Mouse (Mus musculus): ENCODE data around the gene Nr6a1. TPM values are rescaled to one million over a fixed set of nuclear protein-coding genes. Genes with fewer than 3 reads are reported as not detected.

Nr6a1 gene
- polyA plus RNA-seq, 1 experiment: 4.2 TPM

DNA sequence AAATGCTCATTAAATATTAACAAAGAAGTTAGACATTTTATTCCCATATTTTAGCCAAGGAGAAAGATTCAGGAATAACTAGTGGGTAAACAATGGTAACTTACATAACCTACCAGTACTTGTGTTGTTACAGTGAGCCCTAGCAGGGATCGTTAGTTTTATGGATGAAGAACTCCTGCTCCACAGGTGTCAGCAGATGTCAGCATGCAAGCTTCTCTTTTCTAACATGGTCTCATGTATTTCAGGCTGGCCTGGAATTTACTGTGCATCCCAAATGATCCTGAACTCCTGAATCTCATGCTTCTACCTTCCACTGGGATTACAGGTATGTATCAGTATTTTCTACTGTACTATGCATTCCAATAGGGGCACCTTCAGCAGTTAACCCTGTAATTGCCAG is 54.8 kb downstream of the Nr6a1 start:
- Histone ChIP-seq H3K27ac (ENCODE audit: control insufficient read depth, insufficient read depth, low read length) (no peak overlapping the region), H3K4me3 (ENCODE audit: control insufficient read depth, insufficient read depth, low read length) (no peak overlapping the region), H3K4me1 (replicated peaks; ENCODE audit: control insufficient read depth, insufficient read depth, low read length) (no peaks in the 10 kb centered on the region), H3K36me3 (ENCODE audit: control insufficient read depth, insufficient read depth, low read length) (no peaks in the 10 kb centered on the region), H3K27me3 (ENCODE audit: control insufficient read depth, insufficient read depth, low read length) (no peaks in the 10 kb centered on the region)
- TF ChIP-seq CTCF (IDR thresholded peaks at IDR 0.05; ENCODE audit: borderline replicate concordance, control insufficient read depth, extremely low read depth, insufficient read depth, low read length, poor library complexity): no peak
- TF ChIP-seq POLR2A (IDR thresholded peaks at IDR 0.05; ENCODE audit: control insufficient read depth, extremely low read depth, insufficient read depth, low read length, poor library complexity): no peak
- WGBS: 92% methylated on average over 1 of the region's 1 CpGs
- DNase-seq: no peak

DNA sequence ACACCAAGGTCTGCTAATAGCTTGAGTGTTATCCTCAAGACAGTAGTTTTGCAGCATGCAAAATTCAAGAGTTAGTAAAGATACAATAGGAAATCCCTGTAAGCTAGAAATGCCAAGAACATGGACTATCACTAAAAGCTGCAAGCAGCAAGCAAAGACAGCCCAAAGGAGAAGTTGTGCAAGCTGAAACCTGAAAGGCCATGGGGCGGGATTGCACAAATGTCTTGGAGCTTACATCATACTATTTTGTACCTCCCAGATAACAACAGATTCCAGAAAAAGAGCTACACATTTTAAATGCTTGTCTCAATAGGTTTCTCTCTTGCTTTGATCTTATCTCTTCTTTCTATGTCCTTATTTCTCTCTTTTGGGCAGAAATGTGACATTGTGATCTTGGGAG is 60.8 kb downstream of the Nr6a1 start:
- Histone ChIP-seq H3K27me3 (ENCODE audit: control insufficient read depth, insufficient read depth, low read length) (no peaks in the 10 kb centered on the region), H3K4me1 (replicated peaks; ENCODE audit: control insufficient read depth, insufficient read depth, low read length) (no peaks in the 10 kb centered on the region), H3K27ac (ENCODE audit: control insufficient read depth, insufficient read depth, low read length) (no peak overlapping the region), H3K36me3 (ENCODE audit: control insufficient read depth, insufficient read depth, low read length) (no peaks in the 10 kb centered on the region), H3K4me3 (ENCODE audit: control insufficient read depth, insufficient read depth, low read length) (no peak overlapping the region)
- TF ChIP-seq CTCF (IDR thresholded peaks at IDR 0.05; ENCODE audit: borderline replicate concordance, control insufficient read depth, extremely low read depth, insufficient read depth, low read length, poor library complexity) (no peak), POLR2A (IDR thresholded peaks at IDR 0.05; ENCODE audit: control insufficient read depth, extremely low read depth, insufficient read depth, low read length, poor library complexity) (no peak)
- WGBS: 87% methylated on average over 1 of the region's 1 CpGs
- no peak for DNase-seq

DNA sequence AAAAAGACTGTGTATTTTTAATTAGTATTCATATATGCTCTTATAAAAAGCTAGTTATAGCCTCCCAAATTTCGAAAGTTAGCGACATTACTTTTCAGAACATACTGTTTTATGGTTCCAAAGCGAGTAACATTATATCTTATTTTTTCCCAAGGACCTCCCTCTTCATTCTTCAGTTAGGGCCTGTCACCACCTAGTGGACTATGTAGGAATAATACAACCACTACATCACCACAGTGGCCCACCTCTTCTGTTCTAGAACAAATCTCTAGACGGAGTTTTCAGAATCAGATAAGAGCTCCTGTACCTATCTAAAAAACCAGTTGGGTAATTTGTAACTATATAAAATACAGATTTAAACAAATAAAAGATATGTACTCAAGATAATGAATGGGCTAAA is 63.5 kb downstream of the Nr6a1 start:
- H3K36me3 ChIP-seq (ENCODE audit: control insufficient read depth, insufficient read depth, low read length): no peaks in the 10 kb centered on the region
- WGBS: 71% methylated on average over 4 of the region's 4 CpGs
- H3K4me1 ChIP-seq (replicated peaks; ENCODE audit: control insufficient read depth, insufficient read depth, low read length): no peaks in the 10 kb centered on the region
- peak; percentile 22 for DNase-seq
- H3K27me3 ChIP-seq (ENCODE audit: control insufficient read depth, insufficient read depth, low read length): no peaks in the 10 kb centered on the region
- TF ChIP-seq POLR2A (IDR thresholded peaks at IDR 0.05; ENCODE audit: control insufficient read depth, extremely low read depth, insufficient read depth, low read length, poor library complexity) (no peak), CTCF (IDR thresholded peaks at IDR 0.05; ENCODE audit: borderline replicate concordance, control insufficient read depth, extremely low read depth, insufficient read depth, low read length, poor library complexity) (no peak)
- no peak overlapping the region for H3K27ac ChIP-seq (ENCODE audit: control insufficient read depth, insufficient read depth, low read length)
- H3K4me3 ChIP-seq (ENCODE audit: control insufficient read depth, insufficient read depth, low read length): no peak overlapping the region

DNA sequence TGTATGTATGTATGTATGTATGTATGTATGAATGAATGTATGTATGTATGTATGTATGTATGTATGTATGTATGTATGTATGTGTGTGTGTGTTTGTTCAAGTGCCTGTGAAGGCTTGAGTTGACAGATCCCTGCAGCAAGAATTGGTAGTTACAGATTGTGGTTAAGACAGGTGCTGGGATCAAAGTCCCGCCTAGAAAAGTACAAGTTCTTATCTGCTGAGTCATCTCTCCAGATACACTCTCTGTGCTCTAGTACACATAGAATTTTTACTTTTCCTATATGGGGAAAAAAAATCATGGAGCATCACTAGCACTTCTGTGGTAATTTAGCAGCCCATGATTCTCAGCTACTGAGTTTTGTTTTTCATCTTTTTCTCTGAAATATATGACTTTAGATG is 75.7 kb downstream of the Nr6a1 start:
- Histone ChIP-seq H3K4me3 (ENCODE audit: control insufficient read depth, insufficient read depth, low read length) (no peak overlapping the region), H3K36me3 (ENCODE audit: control insufficient read depth, insufficient read depth, low read length) (no peaks in the 10 kb centered on the region), H3K4me1 (replicated peaks; ENCODE audit: control insufficient read depth, insufficient read depth, low read length) (no peaks in the 10 kb centered on the region), H3K27me3 (ENCODE audit: control insufficient read depth, insufficient read depth, low read length) (no peaks in the 10 kb centered on the region), H3K27ac (ENCODE audit: control insufficient read depth, insufficient read depth, low read length) (no peak overlapping the region)
- DNase-seq: peak; percentile 3
- WGBS: 15% methylated on average over 1 of the region's 1 CpGs
- no peak for TF ChIP-seq CTCF (IDR thresholded peaks at IDR 0.05; ENCODE audit: borderline replicate concordance, control insufficient read depth, extremely low read depth, insufficient read depth, low read length, poor library complexity)
- TF ChIP-seq POLR2A (IDR thresholded peaks at IDR 0.05; ENCODE audit: control insufficient read depth, extremely low read depth, insufficient read depth, low read length, poor library complexity): no peak

DNA sequence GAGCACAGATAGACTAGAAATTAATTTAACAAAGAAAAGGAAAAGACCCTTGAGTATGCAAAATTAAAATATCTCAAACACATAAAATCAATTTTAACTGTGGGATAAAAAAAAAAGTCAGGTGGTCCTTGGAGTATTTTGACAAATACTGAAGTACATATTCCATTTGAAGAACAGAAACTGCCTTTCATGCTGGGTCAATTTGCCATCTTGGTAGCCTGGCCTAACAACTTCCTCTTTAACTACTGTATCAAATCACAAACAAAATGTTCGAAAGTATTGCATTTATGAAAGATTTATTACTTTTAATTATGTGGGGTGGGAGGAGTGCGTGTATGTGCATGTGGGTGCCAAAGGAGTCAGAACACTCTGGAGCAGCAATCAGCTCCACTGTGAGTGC is 81.2 kb downstream of the Nr6a1 start:
- H3K27me3 ChIP-seq (ENCODE audit: control insufficient read depth, insufficient read depth, low read length): no peaks in the 10 kb centered on the region
- no peak overlapping the region for H3K27ac ChIP-seq (ENCODE audit: control insufficient read depth, insufficient read depth, low read length)
- H3K4me3 ChIP-seq (ENCODE audit: control insufficient read depth, insufficient read depth, low read length): no peak overlapping the region
- H3K36me3 ChIP-seq (ENCODE audit: control insufficient read depth, insufficient read depth, low read length): no peaks in the 10 kb centered on the region
- DNase-seq: no peak
- 94% methylated on average over 2 of the region's 2 CpGs for WGBS
- H3K4me1 ChIP-seq (replicated peaks; ENCODE audit: control insufficient read depth, insufficient read depth, low read length): no peaks in the 10 kb centered on the region
- TF ChIP-seq CTCF (IDR thresholded peaks at IDR 0.05; ENCODE audit: borderline replicate concordance, control insufficient read depth, extremely low read depth, insufficient read depth, low read length, poor library complexity): no peak
- TF ChIP-seq POLR2A (IDR thresholded peaks at IDR 0.05; ENCODE audit: control insufficient read depth, extremely low read depth, insufficient read depth, low read length, poor library complexity): no peak

DNA sequence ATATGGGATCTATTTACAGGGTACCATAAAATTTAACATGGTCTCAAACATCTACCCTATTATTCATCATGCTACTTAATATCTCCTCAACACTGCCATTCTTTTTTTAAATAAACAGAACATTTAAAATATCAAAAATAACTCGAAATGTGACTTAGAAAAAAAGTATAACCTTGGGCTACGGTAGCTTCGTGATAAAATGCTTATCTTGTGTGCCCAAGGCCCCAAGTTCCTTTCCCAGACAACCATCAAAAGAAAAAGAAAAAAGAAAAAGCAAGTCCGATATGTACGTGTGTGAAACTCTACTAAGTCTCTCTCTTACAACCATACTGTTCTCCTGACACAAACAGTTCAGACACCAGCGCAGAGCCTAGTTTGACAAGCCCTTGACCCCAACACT is 92.0 kb downstream of the Nr6a1 start:
- DNase-seq: no peak
- no peak overlapping the region for H3K4me3 ChIP-seq (ENCODE audit: control insufficient read depth, insufficient read depth, low read length)
- TF ChIP-seq CTCF (IDR thresholded peaks at IDR 0.05; ENCODE audit: borderline replicate concordance, control insufficient read depth, extremely low read depth, insufficient read depth, low read length, poor library complexity): no peak
- TF ChIP-seq POLR2A (IDR thresholded peaks at IDR 0.05; ENCODE audit: control insufficient read depth, extremely low read depth, insufficient read depth, low read length, poor library complexity): no peak
- no peaks in the 10 kb centered on the region for H3K36me3 ChIP-seq (ENCODE audit: control insufficient read depth, insufficient read depth, low read length)
- H3K27ac ChIP-seq (ENCODE audit: control insufficient read depth, insufficient read depth, low read length): no peak overlapping the region
- no peaks in the 10 kb centered on the region for H3K27me3 ChIP-seq (ENCODE audit: control insufficient read depth, insufficient read depth, low read length)
- H3K4me1 ChIP-seq (replicated peaks; ENCODE audit: control insufficient read depth, insufficient read depth, low read length): no peaks in the 10 kb centered on the region
- WGBS: 95% methylated on average over 6 of the region's 6 CpGs

DNA sequence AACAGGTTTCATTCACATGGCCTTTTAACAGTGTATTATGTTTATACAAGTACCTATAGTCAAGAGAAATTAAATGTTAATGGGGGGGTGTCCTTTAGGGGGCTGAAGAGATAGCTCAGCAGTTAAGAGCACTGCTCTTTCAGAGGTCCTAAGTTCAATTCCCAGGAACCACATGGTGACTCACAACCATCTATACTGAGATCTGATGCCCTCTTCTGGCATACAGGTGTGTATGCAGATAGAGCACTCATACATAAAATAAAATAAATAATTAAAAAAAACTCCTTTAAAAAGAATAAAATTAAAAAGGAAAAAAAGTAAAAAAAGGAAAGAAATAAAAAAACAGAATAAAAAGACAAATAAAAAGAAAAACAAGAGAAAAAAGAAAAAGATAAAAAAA is 95.5 kb downstream of the Nr6a1 start:
- no peak overlapping the region for H3K4me3 ChIP-seq (ENCODE audit: control insufficient read depth, insufficient read depth, low read length)
- DNase-seq: no peak
- TF ChIP-seq CTCF (IDR thresholded peaks at IDR 0.05; ENCODE audit: borderline replicate concordance, control insufficient read depth, extremely low read depth, insufficient read depth, low read length, poor library complexity): no peak
- no peak for TF ChIP-seq POLR2A (IDR thresholded peaks at IDR 0.05; ENCODE audit: control insufficient read depth, extremely low read depth, insufficient read depth, low read length, poor library complexity)
- no peaks in the 10 kb centered on the region for H3K36me3 ChIP-seq (ENCODE audit: control insufficient read depth, insufficient read depth, low read length)
- no peaks in the 10 kb centered on the region for H3K4me1 ChIP-seq (replicated peaks; ENCODE audit: control insufficient read depth, insufficient read depth, low read length)
- no peaks in the 10 kb centered on the region for H3K27me3 ChIP-seq (ENCODE audit: control insufficient read depth, insufficient read depth, low read length)
- no peak overlapping the region for H3K27ac ChIP-seq (ENCODE audit: control insufficient read depth, insufficient read depth, low read length)
